Mouse (Mus musculus): ENCODE results near the gene Cep83.

DNA sequence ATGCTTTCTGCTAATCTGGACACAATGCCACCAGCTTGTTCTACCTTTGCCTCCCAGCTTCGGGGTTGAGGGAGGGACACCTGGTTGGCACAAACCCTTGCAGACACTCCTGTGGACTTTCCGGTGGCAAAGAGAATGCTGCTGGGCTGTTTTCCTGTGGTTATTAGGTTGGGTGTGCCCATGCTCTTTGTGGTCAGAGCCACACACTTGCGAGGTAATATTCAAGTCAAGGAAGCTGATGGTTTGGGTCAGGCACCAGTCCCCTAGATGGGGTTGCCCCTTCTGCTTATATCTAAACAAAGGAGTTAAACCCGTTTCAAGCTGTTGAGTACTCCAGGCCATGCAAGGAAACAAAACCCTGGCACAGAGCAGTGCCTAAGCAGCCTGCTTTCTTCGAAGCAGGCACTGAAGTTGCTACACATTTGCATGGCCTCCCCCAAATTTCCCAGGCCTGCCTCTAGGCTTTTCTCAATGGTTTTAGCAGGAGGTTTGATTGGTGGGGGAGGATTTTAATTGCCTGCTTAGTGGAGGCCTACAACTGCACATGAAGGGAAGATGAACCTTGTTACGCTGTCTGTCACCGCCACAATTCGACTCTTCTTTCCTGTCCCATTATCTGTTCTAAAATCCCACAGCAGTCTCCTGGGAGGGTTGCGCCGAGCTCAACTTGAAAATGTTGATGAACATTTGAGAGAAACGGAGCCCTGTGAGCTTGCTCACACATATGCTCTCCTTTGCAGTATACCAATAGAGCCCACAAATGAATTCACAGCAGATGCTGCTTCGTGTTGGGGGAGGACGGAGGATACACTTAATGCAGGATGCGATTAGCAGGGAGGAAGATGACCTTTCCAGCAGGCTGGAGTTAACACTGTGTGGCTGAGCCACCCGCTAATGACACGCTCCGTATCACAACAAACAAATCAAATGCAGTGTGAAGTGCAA is 123.7 kb downstream of the Cep83 start:
- TF ChIP-seq MAFK (IDR thresholded peaks at IDR 0.05; ENCODE audit: insufficient read depth, low read depth, low read length), result no peak
- TF ChIP-seq CHD2 (IDR thresholded peaks at IDR 0.05; ENCODE audit: low read depth, low read length), result no peak
- TF ChIP-seq HCFC1 (IDR thresholded peaks at IDR 0.05; ENCODE audit: borderline replicate concordance, insufficient read depth, low read length), result no peak
- no peak for TF ChIP-seq ZNF384 (IDR thresholded peaks at IDR 0.05; ENCODE audit: low read depth, low read length)
- TF ChIP-seq ZC3H11A (IDR thresholded peaks at IDR 0.05; ENCODE audit: borderline replicate concordance, low read depth, low read length), result no peak
